ENCODE assay signal across 9 mouse cellular contexts in genomic region chr12:29141855-29142254, GRCm38 (mm10).
DNase-seq lines count a peak whose midpoint lies in the region; ATAC-seq lines count a peak whose summit lies in the region.
"Had no signal": no experiment of that assay in that cellular context is flagged by ENCODE, and none has a peak within 500 bp of the region (broad histone marks: within the 10 kb centered on the region; RNA-seq: fewer than 3 reads in every experiment).

No protein-coding gene starts in this region.

- DNase-seq in right cerebral cortex, adult 18-20 months, result peak; percentile 55
- DNase-seq in right cerebral cortex, postnatal 14 days, result no peak
- no peak for DNase-seq in forebrain, embryonic 14.5 days (ENCODE audit: low spot score)
- no peak for DNase-seq in heart, adult 9 months (ENCODE audit: low spot score in 2 of 2)
- no peak for DNase-seq in adipocyte (ENCODE audit: low spot score)
- DNase-seq in gastrocnemius, postnatal 25 days, result no peak
- DNase-seq: liver, postnatal 0 days had no signal

- H3K9ac ChIP-seq in forebrain, embryonic 14.5 days (ENCODE audit: low read length), result no peak overlapping the region
- H3K9ac ChIP-seq in midbrain, embryonic 12.5 days (replicated peaks), result no peak overlapping the region
- H3K9ac ChIP-seq: kidney, embryonic 15.5 days; liver, postnatal 0 days had no signal

- H3K36me3 ChIP-seq in forebrain, embryonic 14.5 days (ENCODE audit: control insufficient read depth, insufficient read depth, low read length), result no peaks in the 10 kb centered on the region
- no peaks in the 10 kb centered on the region for H3K36me3 ChIP-seq in midbrain, embryonic 12.5 days
- H3K36me3 ChIP-seq: kidney, embryonic 15.5 days had no signal

- no peak for ATAC-seq in forebrain, embryonic 14.5 days
- no peak for ATAC-seq in midbrain, embryonic 12.5 days (ENCODE audit: low FRiP score, low read depth)
- ATAC-seq: liver, postnatal 0 days had no signal

- H3K4me1 ChIP-seq in forebrain, embryonic 14.5 days (ENCODE audit: control insufficient read depth, insufficient read depth, low read length), result peaks cover 33% of the 10 kb centered on the region
- peaks cover 23% of the 10 kb centered on the region for H3K4me1 ChIP-seq in midbrain, embryonic 12.5 days

- no peaks in the 10 kb centered on the region for H3K9me3 ChIP-seq in forebrain, embryonic 14.5 days (replicated peaks; ENCODE audit: control insufficient read depth, low read length)
- no peaks in the 10 kb centered on the region for H3K9me3 ChIP-seq in midbrain, embryonic 12.5 days
- H3K9me3 ChIP-seq: kidney, embryonic 15.5 days had no signal

- 78% methylated on average over 8 of the region's 8 CpGs for WGBS in forebrain, embryonic 14.5 days
- 83% methylated on average over 8 of the region's 8 CpGs for WGBS in midbrain, embryonic 12.5 days

- no peak overlapping the region for H3K4me3 ChIP-seq in forebrain, embryonic 14.5 days (ENCODE audit: low read depth, low read length)
- no peak overlapping the region for H3K4me3 ChIP-seq in midbrain, embryonic 12.5 days
- H3K4me3 ChIP-seq: kidney, embryonic 15.5 days had no signal

- no peak overlapping the region for H3K4me2 ChIP-seq in forebrain, embryonic 14.5 days (ENCODE audit: low read length)
- H3K4me2 ChIP-seq in midbrain, embryonic 12.5 days (replicated peaks), result no peak overlapping the region
- H3K4me2 ChIP-seq: kidney, embryonic 15.5 days had no signal

- no peaks in the 10 kb centered on the region for H3K27me3 ChIP-seq in forebrain, embryonic 14.5 days (replicated peaks; ENCODE audit: control insufficient read depth, insufficient read depth, low read length)
- no peaks in the 10 kb centered on the region for H3K27me3 ChIP-seq in midbrain, embryonic 12.5 days
- H3K27me3 ChIP-seq: kidney, embryonic 15.5 days had no signal

- H3K27ac ChIP-seq in forebrain, embryonic 14.5 days (ENCODE audit: low read depth, low read length), result peak overlapping the region; percentile 77
- H3K27ac ChIP-seq in midbrain, embryonic 12.5 days (replicated peaks), result peak overlapping the region; percentile 68
- H3K27ac ChIP-seq: kidney, embryonic 15.5 days had no signal
